8 mouse cellular contexts compared by ENCODE assay signal in the genomic region with DNA sequence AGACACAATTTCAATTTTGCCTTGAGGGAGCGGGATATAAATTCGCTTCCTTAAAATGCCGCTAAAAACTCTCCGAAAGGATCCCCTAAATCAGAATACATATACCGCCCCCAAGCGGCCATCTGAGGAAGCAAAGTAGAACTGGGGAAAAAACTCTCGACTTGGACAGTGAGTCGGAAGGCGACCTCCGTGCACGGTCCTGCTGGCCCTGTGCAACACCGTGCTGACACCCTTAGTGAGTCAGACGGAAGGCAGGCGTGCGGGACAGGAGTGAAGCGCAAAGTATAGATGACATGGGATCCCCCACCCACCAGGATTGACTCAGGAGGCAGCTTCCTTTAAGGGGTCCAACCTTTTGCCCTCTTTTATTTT. TPM values are rescaled to one million over a fixed set of nuclear protein-coding genes. Genes with fewer than 3 reads are reported as not detected.
DNase-seq lines count a peak whose midpoint lies in the region; ATAC-seq and TF ChIP-seq lines count a peak whose summit lies in the region.

No protein-coding gene starts in this region.

- H3K4me3 ChIP-seq in hindbrain, embryonic 13.5 days: peak overlapping the region; percentile 50

- in situ Hi-C loops in Patski (cut with MboI; ENCODE audit: low pct_unique_long_range_greater_than_20kb): loop anchor here (5.0 kb wide), 5 partner anchors 136 to 649 kb away; no protein-coding TSS in a partner anchor

- H3K4me1 ChIP-seq in hindbrain, embryonic 13.5 days (replicated peaks): peaks cover 33% of the 10 kb centered on the region

- CTCF ChIA-PET in Patski (lab: Charles Lee): interaction anchor here (0.6 to 2.1 kb wide), 2 partner anchors 24 to 569 kb away, joined by 3 to 7 read pairs; no protein-coding TSS in a partner anchor

- H3K4me2 ChIP-seq in hindbrain, embryonic 13.5 days: peak overlapping the region; percentile 85

- WGBS in hindbrain, embryonic 13.5 days: under 1% methylated on average over 16 of the region's 16 CpGs

- H3K27me3 ChIP-seq in Patski: no peaks in the 10 kb centered on the region
- peaks cover 29% of the 10 kb centered on the region for H3K27me3 ChIP-seq in hindbrain, embryonic 13.5 days

- POLR2A ChIA-PET in Patski (lab: Charles Lee): interaction anchor here (0.6 to 1.0 kb wide), 2 partner anchors 484 to 646 kb away, joined by 3 read pairs; no protein-coding TSS in a partner anchor

- TF ChIP-seq CTCF in Patski (IDR thresholded peaks at IDR 0.05): no peak

- ATAC-seq in Patski: peak; percentile 55
- peak; percentile 82 for ATAC-seq in hindbrain, embryonic 13.5 days (ENCODE audit: low FRiP score)

- H3K27ac ChIP-seq in hindbrain, embryonic 13.5 days: no peak overlapping the region

- DNase-seq in Patski (ENCODE audit: low read depth, low spot score): peak; percentile 96
- peak; percentile 88 to 90 for DNase-seq in cerebellum, postnatal 14 days
- DNase-seq in frontal cortex, postnatal 14 days (ENCODE audit: low spot score in 2 of 2): peak; percentile 61 to 91
- DNase-seq in layer of hippocampus, postnatal 36 days: peak; percentile 76 to 81
- peak; percentile 90 for DNase-seq in lung, postnatal 25 days (ENCODE audit: low spot score)
- peak; percentile 51 for DNase-seq in retina, adult 2 months (ENCODE audit: low read depth, low spot score)
- DNase-seq in thymus, postnatal 25 days: peak; percentile 74

- H3K9me3 ChIP-seq in hindbrain, embryonic 13.5 days: no peaks in the 10 kb centered on the region

- peak overlapping the region; percentile 71 for H3K9ac ChIP-seq in hindbrain, embryonic 13.5 days

- H3K36me3 ChIP-seq in hindbrain, embryonic 13.5 days: no peaks in the 10 kb centered on the region

RNA-seq across cellular contexts. Expression of gene Thbs1, which starts 0.6 kb away (rescaled TPM):
- polyA plus RNA-seq in Patski (2021): 883 TPM
- 8.1 and 11.3 TPM in 2 replicates for polyA plus RNA-seq in hindbrain, embryonic 13.5 days (2015; fragmentation: Nextera tagmentation; extraction: Ambion mirVana)
- total RNA-seq in layer of hippocampus, postnatal 36 days (2021): 1 to 10 TPM; 1.9 to 2.7 TPM

Comparison
In these comparisons a context has a peak if more than half of its experiments do, and no peak if none do; other contexts are left out.
1. RNA of gene Thbs1, which starts 0.6 kb away (polyA plus RNA-seq): 883 TPM in Patski (single experiment); 8.1 to 11.3 TPM in hindbrain, embryonic 13.5 days; every median in the first group is over 10 times any median in the second.
2. Peak in every context shown above with its lines, with median percentiles within 50 percentile points of each other: DNase-seq.